Mouse (Mus musculus) stomach, embryonic 14.5 days (tissue): Measurements from ENCODE around the gene Iqsec3. TPM values are rescaled to one million over a fixed set of nuclear protein-coding genes. Genes with fewer than 3 reads are reported as not detected.

Experiments used
- ATAC-seq: fragments of 200-750 bp; cut with Nextera tagmentation; 2 replicates; pipeline ENCODE4 v1.8.0; 2017; ENCODE audit warnings: low read depth, moderate TSS enrichment; ENCODE audit not compliant: insufficient number of reproducible peaks, insufficient read depth, low FRiP score
- H3K27ac ChIP-seq: fragments of 300-500 bp; sonication (generic); 2 replicates; pipeline ENCODE4 v1.5.1; 2014; ENCODE audit warnings: mild to moderate bottlenecking, low read length, moderate library complexity, mixed read lengths
- H3K27me3 ChIP-seq: fragments of 300-500 bp; sonication (generic); 2 replicates; pipeline ENCODE4 v1.6.1; 2014; ENCODE audit warnings: low read length, control low read depth, mixed read lengths; ENCODE audit not compliant: control insufficient read depth, insufficient read depth
- H3K36me3 ChIP-seq: fragments of 300-500 bp; sonication (generic); 2 replicates; pipeline ENCODE4 v1.6.1; 2014; ENCODE audit warnings: mild to moderate bottlenecking, control low read depth, low read length, moderate library complexity, mixed read lengths; ENCODE audit not compliant: control insufficient read depth, insufficient read depth
- H3K4me1 ChIP-seq: fragments of 300-500 bp; sonication (generic); 2 replicates; pipeline ENCODE4 v1.6.1; 2014; ENCODE audit warnings: low read length, control low read depth, mixed read lengths; ENCODE audit not compliant: control insufficient read depth, insufficient read depth
- H3K4me2 ChIP-seq: fragments of 300-500 bp; sonication (generic); replicated peaks from 2 replicates; pipeline ENCODE4 v1.6.1; 2014; ENCODE audit warnings: low read depth, low read length, control low read depth
- H3K4me3 ChIP-seq: fragments of 300-500 bp; sonication (generic); 2 replicates; pipeline ENCODE4 v1.5.1; 2014; ENCODE audit warnings: low read depth, low read length, control low read depth
- H3K9ac ChIP-seq: fragments of 300-500 bp; sonication (generic); replicated peaks from 2 replicates; pipeline ENCODE4 v1.6.1; 2014; ENCODE audit warnings: low read depth, mild to moderate bottlenecking, control low read depth, low read length, moderate library complexity, mixed read lengths
- H3K9me3 ChIP-seq: fragments of 300-500 bp; sonication (generic); 2 replicates; pipeline ENCODE4 v1.6.1; 2016; ENCODE audit warnings: low read depth, low read length, control low read depth; ENCODE audit not compliant: control insufficient read depth
- WGBS: fragments of 180-500 bp; shearing (Covaris S2); extraction: QIAGEN DNeasy Blood & Tissue Kit; methylation state at CpG from one replicate; pipeline ENCODE4 v1.1.7; 2014; 5-methylcytosine and 5-hydroxymethylcytosine counted together
- polyA plus RNA-seq: library from polyadenylated mRNA; unstranded; fragments of >200 nt; fragmentation: Nextera tagmentation; extraction: Ambion mirVana; gene quantifications from 2 replicates; pipeline ENCODE4 v1.2.1, GENCODE M21; 2014

Gene Iqsec3
- polyA plus RNA-seq, 1 experiment from 2014 or later, result 0.19 TPM

- ATAC-seq, result no peak
- Histone ChIP-seq H3K4me3 (no peak overlapping the region), H3K4me1 (no peaks in the 10 kb centered on the region), H3K27me3 (0 out of 2 replicates have a peak, but pooled peaks cover 3% of the 10 kb centered on the region), H3K4me2 (no peak overlapping the region), H3K27ac (no peak overlapping the region), H3K36me3 (no peaks in the 10 kb centered on the region), H3K9me3 (no peaks in the 10 kb centered on the region), H3K9ac (no peak overlapping the region)
Observed at GRCm38 (mm10) chr6:121468235-121468634, 5.2 kb downstream of the Iqsec3 start.

GRCm38 (mm10) chr6:121462628-121463340 is 10.7 kb downstream of the Iqsec3 start:
- no peak overlapping the region for H3K27ac ChIP-seq
- no peaks in the 10 kb centered on the region for H3K4me1 ChIP-seq
- no peaks in the 10 kb centered on the region for H3K9me3 ChIP-seq
- peak; percentile 64; the same call in 1 of the 2 replicates for ATAC-seq
- H3K36me3 ChIP-seq, result no peaks in the 10 kb centered on the region
- no peaks in the 10 kb centered on the region for H3K27me3 ChIP-seq
- H3K4me2 ChIP-seq, result peak overlapping the region; percentile 34
- no peak overlapping the region for H3K9ac ChIP-seq
- no peak overlapping the region for H3K4me3 ChIP-seq
- 4% methylated on average over 28 of the region's 28 CpGs for WGBS

- no peak for ATAC-seq
- no peak overlapping the region for H3K9ac ChIP-seq
- H3K4me1 ChIP-seq, result no peaks in the 10 kb centered on the region
- no peak overlapping the region for H3K4me2 ChIP-seq
- no peak overlapping the region for H3K27ac ChIP-seq
- H3K36me3 ChIP-seq, result no peaks in the 10 kb centered on the region
- H3K4me3 ChIP-seq, result no peak overlapping the region
- no peaks in the 10 kb centered on the region for H3K27me3 ChIP-seq
- H3K9me3 ChIP-seq, result no peaks in the 10 kb centered on the region
- WGBS, result 52% methylated on average over 8 of the region's 8 CpGs
Observed at GRCm38 (mm10) chr6:121457381-121457780, 16.1 kb downstream of the Iqsec3 start.

- no peaks in the 10 kb centered on the region for H3K4me1 ChIP-seq
- no peak overlapping the region for H3K9ac ChIP-seq
- H3K36me3 ChIP-seq, result no peaks in the 10 kb centered on the region
- H3K9me3 ChIP-seq, result no peaks in the 10 kb centered on the region
- H3K27ac ChIP-seq, result no peak overlapping the region
- H3K4me2 ChIP-seq, result no peak overlapping the region
- no peak for ATAC-seq
- no peak overlapping the region for H3K4me3 ChIP-seq
- no peaks in the 10 kb centered on the region for H3K27me3 ChIP-seq
- WGBS, result 80% methylated on average over 3 of the region's 3 CpGs
Observed at GRCm38 (mm10) chr6:121456651-121457050, 16.8 kb downstream of the Iqsec3 start.

- 43% methylated on average over 12 of the region's 12 CpGs for WGBS
- ATAC-seq, result no peak
- no peak overlapping the region for H3K4me3 ChIP-seq
- H3K27ac ChIP-seq, result no peak overlapping the region
- H3K4me2 ChIP-seq, result no peak overlapping the region
- H3K9me3 ChIP-seq, result no peaks in the 10 kb centered on the region
- no peaks in the 10 kb centered on the region for H3K27me3 ChIP-seq
- H3K4me1 ChIP-seq, result no peaks in the 10 kb centered on the region
- H3K9ac ChIP-seq, result no peak overlapping the region
- no peaks in the 10 kb centered on the region for H3K36me3 ChIP-seq
Observed at GRCm38 (mm10) chr6:121454549-121455494, 18.7 kb downstream of the Iqsec3 start.

- Histone ChIP-seq H3K9ac (no peak overlapping the region), H3K27me3 (no peaks in the 10 kb centered on the region), H3K4me3 (no peak overlapping the region), H3K27ac (no peak overlapping the region), H3K4me1 (no peaks in the 10 kb centered on the region), H3K9me3 (no peaks in the 10 kb centered on the region), H3K4me2 (no peak overlapping the region), H3K36me3 (no peaks in the 10 kb centered on the region)
- no peak for ATAC-seq
- WGBS, result 54% methylated on average over 7 of the region's 7 CpGs
Observed at GRCm38 (mm10) chr6:121453776-121454175, 19.7 kb downstream of the Iqsec3 start.

- 92% methylated on average over 3 of the region's 3 CpGs for WGBS
Observed at GRCm38 (mm10) chr6:121451703-121452102, 21.8 kb downstream of the Iqsec3 start.

GRCm38 (mm10) chr6:121440696-121441220 is 32.7 kb downstream of the Iqsec3 start:
- no peak overlapping the region for H3K27ac ChIP-seq
- H3K4me2 ChIP-seq, result no peak overlapping the region

More at GRCm38 (mm10) chr6:121451703-121452102, 21.8 kb downstream of the Iqsec3 start:
- Histone ChIP-seq H3K9ac (no peak overlapping the region), H3K4me3 (no peak overlapping the region), H3K27ac (no peak overlapping the region), H3K4me1 (no peaks in the 10 kb centered on the region), H3K4me2 (no peak overlapping the region), H3K27me3 (no peaks in the 10 kb centered on the region), H3K9me3 (no peaks in the 10 kb centered on the region), H3K36me3 (no peaks in the 10 kb centered on the region)
- ATAC-seq, result no peak

More at GRCm38 (mm10) chr6:121440696-121441220, 32.7 kb downstream of the Iqsec3 start:
- ATAC-seq, result no peak
- Histone ChIP-seq H3K9me3 (no peaks in the 10 kb centered on the region), H3K4me1 (no peaks in the 10 kb centered on the region), H3K4me3 (no peak overlapping the region), H3K36me3 (no peaks in the 10 kb centered on the region), H3K9ac (no peak overlapping the region), H3K27me3 (no peaks in the 10 kb centered on the region)
- whole genome bisulfite sequencing, result 23% methylated on average over 5 of the region's 5 CpGs
